Mouse (Mus musculus): Measurements from ENCODE around the gene Atxn1.
A peak's percentile ranks its signal among the peaks of the same experiment; 100 is the strongest.

Gene Atxn1

DNA sequence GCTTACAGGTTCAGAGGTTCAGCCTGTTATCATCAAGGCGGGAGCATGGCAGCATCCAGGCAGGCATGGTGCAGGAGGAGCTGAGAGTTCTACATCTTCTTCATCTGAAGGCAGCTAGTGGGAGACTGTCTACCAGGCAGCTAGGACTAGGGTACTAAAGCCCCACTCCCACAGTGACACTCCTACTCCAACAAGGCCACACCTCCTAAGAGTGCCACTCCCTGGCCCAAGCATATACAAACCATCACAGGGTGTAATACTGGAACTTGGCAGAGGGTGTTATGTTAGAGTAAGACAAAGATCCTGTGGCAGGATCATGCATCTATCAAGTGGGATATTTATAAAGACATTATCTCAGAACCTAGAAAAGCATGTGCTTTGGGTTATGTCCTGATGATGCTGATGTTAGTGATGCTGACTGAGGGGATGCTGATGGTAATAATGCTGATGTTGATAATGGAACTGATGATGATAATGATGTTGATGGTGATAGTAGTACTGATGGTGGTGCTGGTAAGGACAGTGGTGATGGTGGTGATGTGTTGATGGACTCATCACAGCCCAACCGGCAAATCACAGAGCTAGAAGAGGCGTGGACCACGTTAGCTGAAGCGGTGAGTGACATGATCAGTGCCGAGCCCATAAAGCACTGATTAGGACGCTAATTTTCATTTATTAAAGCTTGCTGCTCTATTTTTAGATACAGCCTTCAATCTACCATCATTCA, 142.9 kb downstream of the Atxn1 start:
- DNase-seq, result no peak

DNA sequence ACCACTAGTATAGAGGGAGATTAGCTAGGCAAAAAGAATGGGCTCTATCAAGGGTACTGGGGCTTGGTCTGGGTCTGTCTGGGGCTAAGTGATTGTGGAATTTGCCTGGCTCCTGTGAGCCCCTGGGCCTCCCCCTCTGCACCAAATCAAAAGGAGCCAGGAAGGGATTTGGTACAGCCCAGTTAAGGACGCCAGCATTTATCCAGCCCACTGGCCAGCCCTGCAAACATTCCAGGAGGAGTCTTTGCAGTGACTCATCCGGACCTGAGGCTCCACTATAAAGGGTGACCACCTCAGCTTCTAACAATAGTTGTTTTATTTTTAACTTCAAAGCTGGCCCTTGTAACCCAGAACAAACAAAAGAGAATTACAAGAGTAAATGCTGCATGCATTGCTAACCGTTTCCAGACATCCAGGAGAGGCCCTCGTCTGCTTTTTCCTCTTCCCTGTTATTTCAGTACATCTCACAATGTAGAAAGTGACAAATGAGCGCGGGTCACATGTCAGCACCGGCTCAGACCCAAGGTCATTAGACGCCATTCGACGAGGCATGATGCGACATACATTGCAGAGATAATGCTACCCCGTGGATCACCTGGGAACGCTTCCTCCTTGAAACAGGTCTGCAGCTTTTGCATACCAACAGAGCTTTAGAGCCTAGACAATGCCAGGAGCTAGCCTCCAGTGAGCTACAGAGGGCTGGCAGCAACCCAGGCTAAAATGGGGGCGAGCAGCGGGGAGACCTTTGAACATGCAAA, 144.2 kb downstream of the Atxn1 start:
- peak; percentile 47 for DNase-seq

DNA sequence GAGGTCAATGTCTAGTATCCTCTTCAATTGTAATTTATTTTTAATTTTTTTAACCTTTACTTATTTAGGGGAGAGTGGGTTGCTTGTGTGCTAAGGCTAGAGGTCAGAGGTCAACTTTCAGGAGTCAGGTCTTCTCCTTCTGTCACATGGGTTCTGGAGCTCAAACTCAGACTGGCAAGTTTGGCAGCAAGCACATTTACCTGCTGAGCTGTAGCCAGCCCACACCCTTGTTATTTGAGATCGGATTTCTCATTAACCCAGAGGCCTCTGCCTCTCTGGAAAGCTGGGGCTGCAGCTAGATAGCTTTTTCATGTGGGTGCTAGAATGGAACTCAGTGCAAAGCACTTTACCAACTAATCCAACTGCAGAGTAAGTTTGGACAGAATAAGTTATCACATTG, 148.1 kb downstream of the Atxn1 start:
- peak; percentile 35 for DNase-seq

DNA sequence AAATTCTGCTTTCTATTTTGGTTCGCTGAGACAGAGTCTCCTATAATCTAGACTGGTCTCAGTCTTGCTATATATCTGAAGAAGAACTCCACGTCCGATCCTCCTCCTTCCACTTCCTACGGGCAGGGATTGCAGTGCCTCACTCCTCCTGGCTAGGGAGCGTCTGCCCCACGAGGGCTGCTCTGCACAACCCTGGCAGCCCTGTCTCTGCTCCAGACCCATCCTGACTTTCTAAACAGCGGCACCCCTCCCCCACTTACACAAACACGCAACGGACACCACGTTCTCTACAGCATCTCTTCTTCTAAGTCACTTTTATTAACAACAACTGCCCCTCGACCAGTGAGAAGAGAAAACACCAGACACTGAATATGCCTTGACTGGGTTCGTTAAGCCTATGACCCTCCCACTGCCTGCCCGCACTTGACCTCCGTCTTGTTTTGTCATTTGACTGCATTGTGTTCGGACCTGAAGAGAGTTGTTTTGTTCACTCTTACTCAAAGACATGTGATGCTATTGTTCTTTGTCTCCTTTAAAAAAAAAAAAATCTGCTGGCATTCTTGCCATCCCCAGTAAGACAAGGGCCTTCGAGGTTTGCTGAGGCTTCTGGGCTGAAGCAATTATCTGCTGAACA, 154.9 kb downstream of the Atxn1 start:
- no peak for DNase-seq

DNA sequence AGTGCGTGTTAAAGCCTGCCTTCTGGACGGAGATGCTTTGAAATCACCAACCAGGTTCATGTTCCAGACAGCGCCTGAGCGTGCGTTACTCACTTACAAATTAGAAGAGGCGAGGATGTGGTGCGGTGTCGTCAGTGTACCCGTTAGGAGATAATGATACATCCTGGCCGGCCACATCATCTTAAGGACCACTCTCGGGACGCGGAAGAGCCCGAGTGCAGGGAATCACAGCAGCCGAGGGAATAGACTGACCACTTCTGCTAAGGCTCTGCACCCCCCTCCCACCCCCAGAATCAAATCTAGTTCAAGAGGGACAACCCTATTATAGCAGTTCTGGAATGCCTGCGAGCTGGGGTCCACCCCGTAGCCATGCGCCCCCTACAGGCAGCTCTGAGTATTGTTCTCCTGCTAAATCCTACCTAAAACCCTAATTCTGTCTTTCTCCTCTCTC, 157.2 kb downstream of the Atxn1 start:
- no peak for DNase-seq

DNA sequence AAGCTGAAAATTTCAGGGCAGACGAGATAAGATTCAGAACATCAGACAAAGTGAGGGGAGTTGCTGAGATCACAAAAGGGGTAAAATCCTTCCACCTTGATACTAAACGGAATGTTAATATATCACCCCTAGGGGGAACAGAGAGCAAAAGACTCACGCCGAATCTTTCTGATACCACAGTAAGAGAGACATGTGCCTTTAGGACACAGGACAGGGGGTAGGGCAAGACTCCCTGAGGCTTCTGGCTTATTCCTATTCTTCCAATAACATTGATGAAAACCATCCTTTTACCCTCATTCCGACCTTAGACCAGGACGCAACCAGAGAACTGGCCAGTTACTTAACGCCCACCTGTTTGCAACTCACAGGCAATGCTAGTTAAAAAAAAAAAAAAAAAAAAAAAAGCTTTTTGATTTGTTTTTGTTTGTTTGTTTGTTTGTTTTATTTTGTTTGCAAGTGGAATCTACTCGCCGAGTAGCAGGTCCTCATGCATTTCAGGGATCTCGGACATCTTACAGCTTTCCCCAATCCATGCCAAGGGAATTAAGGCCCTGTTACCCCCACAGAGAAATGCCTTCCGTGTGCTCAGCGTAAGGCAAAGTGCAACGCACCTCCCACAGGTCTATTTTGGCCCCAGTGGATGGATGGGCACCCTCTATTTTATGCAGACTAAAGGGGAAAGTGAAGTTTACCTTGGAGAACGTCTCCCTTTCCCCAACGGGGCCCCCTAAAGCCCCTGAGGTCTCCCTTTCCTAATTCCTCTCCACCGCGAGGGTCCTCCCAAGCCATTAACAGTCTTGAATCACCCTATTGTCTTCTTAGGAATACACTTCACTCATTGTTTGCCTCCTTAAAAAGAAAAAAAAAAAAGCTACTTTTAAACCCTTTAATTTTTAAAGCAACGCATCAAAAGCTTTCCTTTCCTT, 157.9 kb downstream of the Atxn1 start:
- DNase-seq, result no peak

DNA sequence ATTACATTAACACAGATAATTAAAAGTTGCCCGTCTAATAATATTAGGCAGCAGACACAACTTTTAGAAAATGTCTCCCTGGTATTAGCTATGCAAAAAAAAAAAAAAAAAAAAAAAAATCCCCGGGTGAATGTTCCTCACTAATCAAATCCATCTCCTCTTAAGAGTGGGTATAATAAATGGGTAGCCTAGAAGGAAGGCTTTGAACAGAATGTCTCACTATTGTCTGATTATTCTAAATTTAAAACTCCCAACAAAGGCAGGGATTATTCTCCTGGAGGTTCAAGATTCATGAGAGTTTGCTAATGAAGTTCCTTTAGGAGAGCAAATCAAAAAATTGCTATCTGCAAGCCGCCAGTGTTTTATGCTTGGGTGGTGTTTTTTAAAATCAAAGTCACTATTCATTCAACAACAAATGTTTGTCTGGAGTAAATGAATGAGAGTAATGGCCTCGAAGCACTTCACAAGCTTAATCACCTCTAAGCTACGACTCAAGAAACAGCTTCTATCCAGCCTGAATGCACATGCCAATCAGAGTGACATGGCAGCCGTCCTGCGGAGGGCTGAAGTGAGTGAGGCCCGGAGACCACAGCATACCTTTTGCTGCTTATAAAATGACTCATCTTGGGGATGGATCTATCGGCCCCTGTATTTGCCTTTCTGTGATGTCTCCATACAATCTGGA, 158.8 kb downstream of the Atxn1 start:
- no peak for DNase-seq

DNA sequence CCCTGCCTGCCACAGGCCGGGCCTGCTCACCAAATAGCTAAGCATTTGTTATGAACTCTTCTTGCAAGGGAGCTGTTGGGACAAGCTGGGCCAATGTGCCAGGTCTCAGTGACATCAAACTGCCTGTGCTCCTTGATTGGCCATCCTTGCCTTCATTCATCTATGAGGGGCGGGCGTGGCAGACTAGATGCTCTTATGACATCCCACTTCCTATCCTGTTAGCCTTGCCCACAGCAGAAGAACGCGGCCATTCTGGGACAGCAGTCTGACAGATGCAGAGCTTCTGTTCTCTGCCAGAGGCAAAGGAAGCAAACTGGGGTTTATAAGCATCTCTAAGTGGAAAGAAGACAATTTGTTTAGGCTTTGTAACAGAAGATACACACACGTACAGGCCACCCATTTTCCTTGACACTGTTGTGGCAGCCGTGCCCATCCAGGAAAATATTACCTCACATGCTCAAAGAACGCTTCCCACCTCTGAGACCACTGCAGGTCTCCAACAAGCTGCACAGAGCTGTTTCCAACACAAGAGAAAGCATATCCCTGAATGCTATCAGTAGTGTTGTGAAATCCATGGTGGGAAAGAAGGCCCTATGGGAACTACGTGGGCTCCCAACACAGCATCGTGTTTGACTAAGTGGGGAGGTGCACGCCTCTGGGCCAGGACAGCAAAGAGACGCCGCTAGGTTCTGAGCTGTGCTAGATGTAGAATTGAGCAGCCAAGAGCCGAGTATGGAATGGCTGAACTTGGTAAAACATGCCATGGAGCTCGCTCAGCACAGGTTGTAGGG, 162.0 kb downstream of the Atxn1 start:
- peak; percentile 32 for DNase-seq

DNA sequence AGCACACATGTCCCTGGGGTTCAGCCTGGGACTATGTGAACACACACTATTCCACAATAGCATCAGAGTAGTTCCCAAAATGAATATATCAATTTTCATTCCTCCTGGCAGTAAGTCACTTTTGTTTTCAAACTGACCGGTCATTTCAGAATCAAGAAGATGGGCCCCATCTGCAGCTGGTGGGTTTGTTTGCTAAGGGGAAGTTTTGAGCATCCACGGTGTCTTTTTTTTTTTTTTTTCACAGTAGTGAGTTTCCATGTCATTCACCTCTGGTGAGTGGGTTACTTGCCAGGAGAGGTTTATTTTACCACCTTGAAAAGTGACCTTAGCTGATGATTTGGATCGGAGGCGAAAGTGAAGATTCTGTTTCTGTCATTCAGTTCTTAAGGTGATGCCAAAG, 166.6 kb downstream of the Atxn1 start:
- no peak for DNase-seq

DNA sequence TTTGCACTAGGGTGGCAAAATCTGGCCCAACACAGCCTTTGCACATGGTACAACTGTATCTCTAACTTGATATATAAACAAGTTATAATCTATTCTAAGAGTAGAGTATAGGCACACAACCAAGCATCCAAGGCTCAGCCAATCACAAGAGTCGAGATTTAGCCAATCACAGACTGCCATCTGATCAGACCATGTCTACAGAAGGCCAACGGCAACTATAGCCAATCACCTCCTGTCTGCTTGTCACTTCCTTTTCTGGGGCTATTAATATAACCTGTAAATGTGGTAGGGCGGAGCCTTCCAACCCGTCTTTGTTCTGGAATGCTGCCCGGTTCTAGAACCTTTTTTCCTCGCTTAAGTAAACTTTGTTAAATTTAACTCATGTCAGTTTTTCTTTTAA, 167.1 kb downstream of the Atxn1 start:
- DNase-seq, result no peak

DNA sequence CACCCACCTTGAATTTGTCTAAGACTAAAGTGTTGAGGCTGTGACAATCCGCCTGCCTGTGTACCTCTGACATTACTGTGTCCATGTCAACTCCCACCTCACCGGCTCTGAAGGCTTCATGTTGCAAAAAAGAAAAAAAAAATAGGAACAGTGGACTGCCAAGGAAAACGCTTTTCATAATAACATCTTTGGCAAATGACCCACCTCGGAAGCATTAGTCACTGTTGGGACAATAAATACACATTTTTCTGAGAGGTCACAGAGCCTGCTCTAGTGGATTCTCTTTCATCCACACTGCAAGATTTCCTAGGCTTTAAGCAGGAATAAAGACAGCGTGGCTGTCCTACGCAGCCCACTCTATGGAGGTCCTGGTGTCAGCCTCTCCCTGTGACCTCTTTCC, 168.5 kb downstream of the Atxn1 start:
- no peak for DNase-seq

DNA sequence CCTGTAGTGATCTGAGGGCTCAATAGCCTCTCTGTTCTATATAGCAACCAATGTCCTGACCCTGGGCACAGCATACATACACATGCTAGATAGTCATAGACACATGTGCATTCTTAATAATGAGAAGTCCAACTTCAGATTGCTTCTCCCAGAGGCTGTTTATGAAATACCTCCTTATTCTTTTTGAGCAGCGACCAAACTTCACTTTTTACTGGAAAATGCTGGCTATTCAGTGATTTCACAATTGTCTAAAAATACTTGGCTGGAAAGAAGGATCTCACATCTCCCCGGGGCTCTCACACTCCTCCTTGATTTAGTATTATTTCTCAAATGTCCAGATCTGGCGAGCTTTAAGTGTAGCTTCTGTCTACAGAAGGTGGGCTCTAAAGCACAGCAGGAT, 171.0 kb downstream of the Atxn1 start:
- DNase-seq, result no peak

DNA sequence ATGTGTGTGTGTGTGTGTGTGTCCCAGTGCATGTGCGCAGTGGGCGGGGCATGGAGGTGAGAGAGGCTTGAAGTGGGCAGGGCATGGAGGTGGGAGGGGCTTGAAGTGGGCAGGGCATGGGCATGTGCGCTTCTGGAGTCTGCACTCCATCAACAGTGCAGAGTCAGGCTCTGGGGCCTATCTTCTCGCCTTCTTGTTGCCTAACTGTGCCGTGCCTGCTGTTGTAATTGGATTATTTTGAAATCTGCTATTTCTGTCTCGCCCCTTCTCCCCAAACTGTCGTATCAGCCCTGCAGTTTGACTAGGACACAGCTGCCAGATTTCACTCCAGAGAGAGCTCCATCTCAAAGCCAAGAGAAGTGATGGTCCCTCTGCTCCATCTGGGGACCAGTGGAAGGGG, 178.4 kb downstream of the Atxn1 start:
- no peak for DNase-seq

DNA sequence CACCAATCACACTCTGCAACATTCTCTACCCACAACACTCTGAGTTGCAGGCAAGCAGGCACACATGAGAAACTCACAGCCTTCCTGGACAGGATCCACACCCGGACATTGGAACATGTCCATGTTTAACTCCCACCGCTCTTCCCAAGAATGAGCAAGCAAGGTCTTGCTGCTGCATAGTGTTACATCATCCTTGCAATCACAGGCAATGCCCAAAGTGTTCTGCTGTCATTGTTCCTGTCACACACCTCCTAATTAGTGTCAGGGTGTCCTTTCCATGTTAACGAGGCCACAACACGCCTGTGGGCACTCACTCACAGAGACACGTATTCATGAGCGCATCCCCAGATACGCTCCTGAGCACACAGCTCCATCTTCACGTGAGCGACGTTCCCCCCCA, 181.1 kb downstream of the Atxn1 start:
- no peak for DNase-seq

DNA sequence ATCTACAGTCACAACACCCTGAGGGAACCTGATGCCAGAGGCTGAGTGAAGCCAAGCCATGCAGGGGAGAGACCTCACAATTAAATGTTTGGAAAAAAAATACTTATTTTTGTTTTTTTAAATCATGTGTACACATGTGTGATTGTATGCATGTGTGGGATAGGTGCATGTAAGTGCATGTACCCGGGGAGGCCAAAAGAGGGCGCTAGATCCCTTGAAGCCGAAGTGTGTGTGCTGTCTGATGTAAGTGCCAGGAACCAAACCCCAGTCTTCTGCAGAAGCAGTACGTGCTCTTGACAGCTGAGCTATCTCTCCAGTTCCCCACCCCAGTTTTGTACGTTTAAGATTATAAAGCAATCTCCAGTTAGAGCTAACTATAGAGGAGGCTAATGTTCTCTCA, 186.1 kb downstream of the Atxn1 start:
- no peak for DNase-seq

DNA sequence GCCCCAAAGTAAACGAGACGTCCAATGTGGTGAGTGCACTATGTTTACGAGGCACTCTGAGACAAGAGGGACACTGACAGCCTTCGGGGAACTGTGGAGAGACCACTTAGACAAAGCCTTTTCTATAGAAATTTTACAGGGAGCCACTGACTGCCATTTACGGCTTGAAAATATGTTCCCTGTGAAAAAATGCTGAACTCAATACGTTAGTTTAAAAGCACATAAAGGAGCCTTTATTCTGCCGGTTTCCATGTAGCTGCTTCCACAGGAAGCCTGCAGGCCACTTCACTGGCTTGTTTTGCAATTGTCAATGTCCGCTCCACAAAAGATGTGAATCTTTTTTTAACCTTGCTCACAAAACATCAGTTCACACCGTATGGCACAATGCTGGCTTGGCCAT, 186.6 kb downstream of the Atxn1 start:
- no peak for DNase-seq

DNA sequence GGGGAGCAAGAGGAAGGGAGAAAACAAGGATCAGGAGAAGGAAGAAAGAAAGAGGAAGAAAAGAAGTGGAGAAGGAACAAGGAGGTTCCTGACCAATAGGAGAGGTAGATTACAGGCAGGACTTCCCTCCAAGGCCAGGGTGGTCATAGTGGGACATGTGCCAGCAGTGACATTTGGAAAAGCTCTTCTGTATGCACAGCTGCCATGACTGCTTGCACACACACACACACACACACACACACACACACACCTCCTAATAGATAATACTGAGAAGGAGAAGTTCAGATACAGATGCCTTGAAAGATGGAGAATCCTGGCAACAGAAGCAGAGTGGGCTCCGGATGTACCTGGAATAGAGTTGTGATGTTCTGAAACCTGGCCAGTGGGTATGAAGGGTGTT, 189.3 kb downstream of the Atxn1 start:
- DNase-seq, result no peak

DNA sequence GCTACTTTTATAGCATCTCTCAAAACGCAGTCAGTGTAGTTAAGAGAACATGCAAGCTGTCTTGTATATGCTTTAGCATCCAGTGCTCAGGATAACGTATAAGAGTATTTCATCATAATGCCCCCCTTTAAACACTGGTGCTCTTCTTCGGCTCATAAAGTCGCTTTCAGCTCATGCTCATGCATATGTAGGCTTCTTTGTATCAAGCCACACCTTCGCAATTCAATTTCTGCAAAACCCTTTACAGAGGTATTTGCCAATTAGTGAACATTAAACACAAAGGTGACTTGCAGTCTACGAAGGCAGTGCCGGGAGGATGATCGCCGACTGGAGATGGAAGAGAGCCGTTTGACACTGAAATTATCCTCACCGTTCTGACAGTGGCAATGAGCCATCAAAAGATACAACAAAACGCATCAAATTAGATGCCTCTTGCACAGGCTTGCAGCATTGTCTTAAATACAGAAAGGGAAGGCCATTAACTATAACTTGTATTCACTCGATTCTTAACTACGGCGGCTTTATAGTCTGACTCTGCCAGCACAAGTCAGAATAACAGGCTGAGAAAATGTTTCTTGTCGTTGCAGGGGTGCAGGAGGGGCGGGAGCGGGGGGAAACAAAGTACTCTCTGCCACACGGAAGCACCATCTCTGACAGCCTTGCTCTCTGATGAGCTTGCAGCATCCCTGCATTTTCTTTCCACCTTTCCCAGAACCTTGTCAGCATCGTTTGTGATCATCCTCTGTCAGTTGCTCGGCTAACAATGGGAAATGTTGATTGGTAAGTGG, 191.2 kb downstream of the Atxn1 start:
- no peak for DNase-seq

DNA sequence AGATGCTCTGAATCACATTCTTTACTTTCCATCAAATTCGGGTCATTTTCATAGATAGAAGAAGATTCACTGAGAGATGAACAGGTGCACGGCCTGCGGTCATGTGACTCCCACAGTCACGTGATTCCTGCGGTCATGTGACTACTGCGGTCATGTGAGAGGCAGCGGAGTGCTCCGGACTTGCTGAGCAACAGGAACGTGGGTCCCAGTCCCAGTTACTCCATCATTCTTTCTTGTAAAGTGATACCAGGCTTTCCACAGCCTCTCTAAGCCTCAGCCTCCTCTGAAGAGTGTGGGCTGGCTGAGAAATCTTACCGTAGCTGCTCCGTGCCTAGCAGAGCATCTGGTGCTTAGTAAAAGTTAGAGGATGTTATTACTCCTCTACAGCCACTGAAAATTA, 195.1 kb downstream of the Atxn1 start:
- DNase-seq, result no peak

DNA sequence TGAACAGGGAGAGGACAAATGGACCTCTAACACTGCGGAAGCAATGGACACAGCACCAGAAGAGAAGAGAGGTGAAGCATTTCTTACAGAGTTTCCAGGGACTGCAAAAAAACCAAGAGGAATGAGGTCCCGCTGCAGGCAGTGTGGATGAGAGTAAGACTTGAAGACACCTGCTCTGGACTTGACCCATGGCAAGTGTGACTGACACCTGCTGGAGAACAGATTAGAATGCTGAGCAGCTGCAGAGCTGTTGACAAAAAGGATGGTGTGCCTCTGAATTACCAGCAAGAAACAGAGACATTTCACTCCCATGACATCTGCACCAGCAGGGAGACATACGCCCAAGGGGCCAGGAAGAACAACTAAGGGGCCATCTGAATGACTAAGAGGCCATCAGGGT, 196.6 kb downstream of the Atxn1 start:
- no peak for DNase-seq

DNA sequence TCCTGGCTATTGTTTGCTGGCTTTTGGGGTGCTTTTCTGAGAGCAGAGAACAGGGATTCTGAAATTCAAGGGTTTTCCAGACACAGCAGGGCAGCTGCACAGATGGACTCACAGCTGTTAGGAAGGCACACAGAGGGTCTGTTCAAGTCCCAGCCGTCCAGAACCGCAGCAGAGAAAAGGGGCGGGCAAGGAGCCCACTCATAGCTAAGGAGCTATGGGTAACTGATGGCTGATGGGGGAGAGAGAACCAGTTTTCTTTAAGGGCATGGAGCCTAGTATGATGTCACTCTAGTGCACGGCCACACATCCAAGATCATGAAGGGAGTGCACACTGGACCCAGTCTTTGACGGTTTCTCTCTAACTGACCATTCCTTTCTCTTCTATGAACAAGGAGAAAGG, 200.5 kb downstream of the Atxn1 start:
- no peak for DNase-seq
